Mouse (Mus musculus) limb, embryonic 10.5 days (tissue): ENCODE results near the gene Lsm14b. TPM values are rescaled to one million over a fixed set of nuclear protein-coding genes. Genes with fewer than 3 reads are reported as not detected.

ENCODE experiments used
- DNase-seq: peaks from one replicate; pipeline ENCODE4 v3.0.0-alpha.2; 2017; ENCODE audit warnings: low spot score
- H3K27ac ChIP-seq: fragments of 300-500 bp; sonication (generic); 2 replicates; pipeline ENCODE4 v1.5.1; 2016; ENCODE audit warnings: mild to moderate bottlenecking
- H3K27me3 ChIP-seq: fragments of 300-500 bp; sonication (generic); 2 replicates; pipeline ENCODE4 v1.6.1; 2016; ENCODE audit warnings: low read depth, mild to moderate bottlenecking; ENCODE audit not compliant: poor library complexity, severe bottlenecking
- H3K36me3 ChIP-seq: fragments of 300-500 bp; sonication (generic); 2 replicates; pipeline ENCODE4 v1.6.1; 2016; ENCODE audit warnings: mild to moderate bottlenecking, moderate library complexity
- H3K4me1 ChIP-seq: fragments of 300-500 bp; sonication (generic); 2 replicates; pipeline ENCODE4 v1.6.1; 2016
- H3K4me3 ChIP-seq: fragments of 300-500 bp; sonication (generic); 2 replicates; pipeline ENCODE4 v1.5.1; 2016; ENCODE audit warnings: mild to moderate bottlenecking, moderate library complexity
- H3K9me3 ChIP-seq: fragments of 300-500 bp; sonication (generic); replicated peaks from 2 replicates; pipeline ENCODE4 v1.6.1; 2016; ENCODE audit warnings: mild to moderate bottlenecking
- WGBS: fragments of 180-500 bp; shearing (Covaris S2); methylation state at CpG from one replicate; pipeline ENCODE4 v1.1.7; 2016; 5-methylcytosine and 5-hydroxymethylcytosine counted together
- polyA plus RNA-seq: library from polyadenylated mRNA; unstranded; fragments of >200 nt; fragmentation: Nextera tagmentation; extraction: Ambion mirVana; gene quantifications from 2 replicates; pipeline ENCODE4 v1.2.1, GENCODE M21; 2016

Gene Lsm14b
- polyA plus RNA-seq, 1 experiment from 2014 or later: 9.1 TPM

DNA sequence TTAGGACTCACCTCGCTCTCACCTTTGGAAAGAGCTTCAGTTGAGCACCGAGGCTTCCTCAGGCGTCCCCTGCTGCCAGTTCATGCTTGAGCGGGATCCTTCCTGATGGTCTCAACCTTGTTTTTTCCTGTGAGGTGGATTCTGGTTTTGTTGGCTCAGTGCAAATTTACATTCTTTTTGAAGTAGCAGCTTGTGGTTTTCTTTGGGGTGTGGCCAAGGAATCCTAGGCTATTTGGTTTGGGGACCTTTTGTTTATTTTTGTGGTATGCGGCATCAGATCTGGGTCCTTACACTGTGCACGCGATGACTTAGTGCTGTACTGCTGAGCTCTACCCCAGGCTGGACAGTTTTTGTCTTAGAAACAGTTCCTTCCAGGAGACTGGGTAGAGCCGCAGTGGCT is 55.9 kb downstream of the Lsm14b start:
- H3K9me3 ChIP-seq: no peaks in the 10 kb centered on the region
- no peak for DNase-seq
- H3K36me3 ChIP-seq: peaks cover 57% of the 10 kb centered on the region
- H3K27me3 ChIP-seq: no peaks in the 10 kb centered on the region
- 93% methylated on average over 8 of the region's 8 CpGs for WGBS
- H3K4me1 ChIP-seq: peaks cover 19% of the 10 kb centered on the region
- no peak overlapping the region for H3K4me3 ChIP-seq
- no peak overlapping the region for H3K27ac ChIP-seq

DNA sequence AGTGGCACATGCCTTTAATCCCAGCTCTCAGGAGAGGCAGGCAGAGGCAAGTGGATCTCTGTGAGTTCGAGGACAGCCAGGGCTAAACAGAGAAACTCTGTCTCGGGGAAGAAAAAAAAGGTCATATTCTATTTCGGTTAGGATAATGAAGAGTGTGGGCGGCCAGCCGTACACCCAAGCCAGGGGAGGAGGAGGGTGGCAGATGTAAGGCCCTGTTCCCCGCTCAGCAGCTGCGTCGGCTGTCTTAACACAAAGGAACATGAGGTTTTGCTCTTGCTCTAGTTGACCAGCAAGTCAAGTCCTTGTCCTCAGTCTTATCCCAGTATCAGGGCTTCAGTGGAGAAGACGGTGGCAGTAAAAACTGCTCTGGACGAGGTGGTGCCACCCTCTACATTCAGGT is 58.3 kb downstream of the Lsm14b start:
- DNase-seq: no peak
- Histone ChIP-seq H3K27me3 (no peaks in the 10 kb centered on the region), H3K36me3 (peaks cover 46% of the 10 kb centered on the region), H3K27ac (no peak overlapping the region), H3K9me3 (no peaks in the 10 kb centered on the region), H3K4me3 (no peak overlapping the region), H3K4me1 (peaks cover 27% of the 10 kb centered on the region)
- 94% methylated on average over 10 of the region's 10 CpGs for WGBS

DNA sequence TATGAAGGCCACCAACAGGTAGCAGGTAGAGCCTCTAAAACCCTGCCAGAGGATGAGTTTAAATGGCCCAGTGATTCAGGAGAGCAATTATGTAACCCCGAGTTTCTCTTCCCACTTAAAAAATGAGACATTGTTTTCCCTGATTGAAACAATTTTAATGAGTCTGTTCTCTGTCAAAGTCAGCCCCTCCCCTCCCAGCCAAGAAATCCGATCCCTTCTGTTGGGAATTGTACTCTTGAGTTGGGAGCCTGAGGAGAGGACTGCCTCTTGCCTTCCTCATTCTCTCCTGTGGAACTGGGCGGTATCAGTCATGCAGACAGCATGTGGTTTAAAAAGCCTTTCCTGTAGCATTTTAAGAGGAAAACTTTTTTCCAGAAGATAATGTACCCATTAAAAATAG is 59.8 kb downstream of the Lsm14b start:
- no peaks in the 10 kb centered on the region for H3K9me3 ChIP-seq
- peaks cover 27% of the 10 kb centered on the region for H3K4me1 ChIP-seq
- H3K36me3 ChIP-seq: peaks cover 37% of the 10 kb centered on the region
- H3K27me3 ChIP-seq: 0 out of 2 replicates have a peak, but pooled peaks cover 5% of the 10 kb centered on the region
- no peak overlapping the region for H3K4me3 ChIP-seq
- peak; percentile 31 for DNase-seq
- no peak overlapping the region for H3K27ac ChIP-seq
- WGBS: 24% methylated on average over 3 of the region's 3 CpGs

Other genes starting within 250 kb of the Lsm14b start
- gene Taf4, start 48.3 kb upstream of the Lsm14b start, polyA plus RNA-seq: 2.7 and 3.3 TPM in 2 replicates
- 868 and 947 TPM in 2 replicates for gene Psma7, start 17.4 kb downstream of the Lsm14b start, polyA plus RNA-seq
- gene Ss18l1, start 17.5 kb downstream of the Lsm14b start, polyA plus RNA-seq: 5.8 and 7.4 TPM in 2 replicates
- 32.1 and 33.1 TPM in 2 replicates for gene Mtg2, start 45.6 kb downstream of the Lsm14b start, polyA plus RNA-seq
- not detected in 2 replicates for gene Hrh3, start 79.5 kb downstream of the Lsm14b start, polyA plus RNA-seq
- gene Osbpl2, start 94.3 kb downstream of the Lsm14b start, polyA plus RNA-seq: 18.5 and 25.6 TPM in 2 replicates
- gene Adrm1, start 146.5 kb downstream of the Lsm14b start, polyA plus RNA-seq: 264 and 295 TPM in 2 replicates
- gene Lama5, start 200.9 kb downstream of the Lsm14b start, polyA plus RNA-seq: 18.1 and 18.2 TPM in 2 replicates
- gene Rps21, start 232.4 kb downstream of the Lsm14b start, polyA plus RNA-seq: 530 and 637 TPM in 2 replicates
- gene Cables2, start 248.5 kb downstream of the Lsm14b start, polyA plus RNA-seq: 14.6 and 16.4 TPM in 2 replicates